Mouse (Mus musculus): ENCODE measurements around the gene Mecom.

- TF ChIP-seq TAL1 (IDR thresholded peaks at IDR 0.05; ENCODE audit: low read length) (no peak), GATA1 (IDR thresholded peaks at IDR 0.05; ENCODE audit: low read length) (no peak)
These were observed 89.7 kb downstream of the Mecom start for GRCm38 (mm10) chr3:30457975-30458678.
